ENCODE assay signal across 7 mouse cellular contexts in genomic region chr5:143112281-143113246, GRCm38 (mm10). TPM values are rescaled to one million over a fixed set of nuclear protein-coding genes. Genes with fewer than 3 reads are reported as not detected.
DNase-seq lines count a peak whose midpoint lies in the region; ATAC-seq lines count a peak whose summit lies in the region.

Gene Rnf216, minus strand, starts transcription at chr5:143112994.

- H3K27ac ChIP-seq in embryonic facial prominence, embryonic 12.5 days: peak within 1 kb of the TSS; percentile 96
- H3K27ac ChIP-seq in limb, embryonic 11.5 days (replicated peaks; ENCODE audit: low read depth, low read length): peak within 1 kb of the TSS; percentile 87
- peak within 1 kb of the TSS; percentile 87 for H3K27ac ChIP-seq in midbrain, embryonic 14.5 days (replicated peaks; ENCODE audit: low read depth, low read length)

- peak within 1 kb of the TSS; percentile 90 for H3K4me3 ChIP-seq in embryonic facial prominence, embryonic 12.5 days
- H3K4me3 ChIP-seq in limb, embryonic 11.5 days (ENCODE audit: low read depth, low read length): peak within 1 kb of the TSS; percentile 64
- peak within 1 kb of the TSS; percentile 87 for H3K4me3 ChIP-seq in midbrain, embryonic 14.5 days (replicated peaks; ENCODE audit: low read depth, low read length)

- H3K4me1 ChIP-seq in embryonic facial prominence, embryonic 12.5 days: peaks cover 8% of the 10 kb centered on the region; the same call in 1 of the 2 replicates
- H3K4me1 ChIP-seq in limb, embryonic 11.5 days (ENCODE audit: control insufficient read depth, insufficient read depth, low read length): no peaks in the 10 kb centered on the region
- peaks cover 11% of the 10 kb centered on the region for H3K4me1 ChIP-seq in midbrain, embryonic 14.5 days (ENCODE audit: control insufficient read depth, insufficient read depth, low read length)

- DNase-seq in adrenal gland, postnatal 25 days: peak; percentile 93
- peak; percentile 100 for DNase-seq in heart, adult 11 months
- peak; percentile 95 for DNase-seq in kidney, adult 18-20 months
- peak; percentile 94 for DNase-seq in limb, embryonic 11.5 days (ENCODE audit: low spot score)
- peak; percentile 96 for DNase-seq in midbrain, embryonic 14.5 days
- DNase-seq in spleen, adult 18-20 months: peak; percentile 85 to 91

- peak within 1 kb of the TSS; percentile 86 for H3K4me2 ChIP-seq in embryonic facial prominence, embryonic 12.5 days (replicated peaks)
- peak within 1 kb of the TSS; percentile 68 for H3K4me2 ChIP-seq in limb, embryonic 11.5 days (ENCODE audit: low read depth, severe bottlenecking)
- H3K4me2 ChIP-seq in midbrain, embryonic 14.5 days (ENCODE audit: low read length): peak within 1 kb of the TSS; percentile 67

- 2% methylated on average over 90 of the region's 110 CpGs for WGBS in embryonic facial prominence, embryonic 12.5 days
- 1% methylated on average over 85 of the region's 110 CpGs for WGBS in limb, embryonic 11.5 days
- 1% methylated on average over 104 of the region's 110 CpGs for WGBS in midbrain, embryonic 14.5 days

- no peaks in the 10 kb centered on the region for H3K9me3 ChIP-seq in embryonic facial prominence, embryonic 12.5 days
- no peaks in the 10 kb centered on the region for H3K9me3 ChIP-seq in limb, embryonic 11.5 days (ENCODE audit: control insufficient read depth, low read length)
- H3K9me3 ChIP-seq in midbrain, embryonic 14.5 days (ENCODE audit: control insufficient read depth, low read length): no peaks in the 10 kb centered on the region

- H3K9ac ChIP-seq in embryonic facial prominence, embryonic 12.5 days: peak within 1 kb of the TSS; percentile 92
- peak within 1 kb of the TSS; percentile 88 for H3K9ac ChIP-seq in limb, embryonic 11.5 days (ENCODE audit: low read length)
- H3K9ac ChIP-seq in midbrain, embryonic 14.5 days (replicated peaks; ENCODE audit: low read length): peak within 1 kb of the TSS; percentile 75

- H3K36me3 ChIP-seq in embryonic facial prominence, embryonic 12.5 days: 0 out of 2 replicates have a peak, but pooled peaks cover 6% of the 10 kb centered on the region
- no peaks in the 10 kb centered on the region; the same call in 1 of the 2 replicates for H3K36me3 ChIP-seq in limb, embryonic 11.5 days (ENCODE audit: control insufficient read depth, insufficient read depth, low read length)
- no peaks in the 10 kb centered on the region for H3K36me3 ChIP-seq in midbrain, embryonic 14.5 days (ENCODE audit: control insufficient read depth, insufficient read depth, low read length)

- ATAC-seq in embryonic facial prominence, embryonic 12.5 days (ENCODE audit: insufficient number of reproducible peaks, insufficient read depth, low FRiP score, low TSS enrichment): peak; percentile 90
- ATAC-seq in limb, embryonic 11.5 days (ENCODE audit: insufficient number of reproducible peaks, low FRiP score, low TSS enrichment, low read depth): peak; percentile 91
- ATAC-seq in midbrain, embryonic 14.5 days (ENCODE audit: low FRiP score, low TSS enrichment): peak; percentile 93

- no peaks in the 10 kb centered on the region for H3K27me3 ChIP-seq in embryonic facial prominence, embryonic 12.5 days
- no peaks in the 10 kb centered on the region for H3K27me3 ChIP-seq in limb, embryonic 11.5 days (ENCODE audit: control insufficient read depth, insufficient read depth, low read length)
- H3K27me3 ChIP-seq in midbrain, embryonic 14.5 days (ENCODE audit: control insufficient read depth, insufficient read depth, low read length): no peaks in the 10 kb centered on the region

RNA-seq across cellular contexts. Expression of gene Rnf216, which starts in this region (rescaled TPM):
- 58.8 and 65.2 TPM in 2 replicates for total RNA-seq in adrenal gland, postnatal 25 days (2021)
- polyA plus RNA-seq in embryonic facial prominence, embryonic 12.5 days (2016; fragmentation: Nextera tagmentation; extraction: Ambion mirVana): 56.4 and 56.9 TPM in 2 replicates
- 36.6 and 37.7 TPM in 2 replicates for polyA plus RNA-seq in limb, embryonic 11.5 days (2014; fragmentation: Nextera tagmentation; extraction: Ambion mirVana)
- 28.9 and 32.1 TPM in 2 replicates for polyA plus RNA-seq in midbrain, embryonic 14.5 days (2014; fragmentation: Nextera tagmentation; extraction: Ambion mirVana)

Comparison
In these comparisons a context has a peak if more than half of its experiments do, and no peak if none do; other contexts are left out.
1. Peak in every context shown above with its lines: DNase-seq, ATAC-seq, H3K4me3 ChIP-seq and H3K27ac ChIP-seq.